ENCODE assay signal across 9 mouse cellular contexts in the genomic region with DNA sequence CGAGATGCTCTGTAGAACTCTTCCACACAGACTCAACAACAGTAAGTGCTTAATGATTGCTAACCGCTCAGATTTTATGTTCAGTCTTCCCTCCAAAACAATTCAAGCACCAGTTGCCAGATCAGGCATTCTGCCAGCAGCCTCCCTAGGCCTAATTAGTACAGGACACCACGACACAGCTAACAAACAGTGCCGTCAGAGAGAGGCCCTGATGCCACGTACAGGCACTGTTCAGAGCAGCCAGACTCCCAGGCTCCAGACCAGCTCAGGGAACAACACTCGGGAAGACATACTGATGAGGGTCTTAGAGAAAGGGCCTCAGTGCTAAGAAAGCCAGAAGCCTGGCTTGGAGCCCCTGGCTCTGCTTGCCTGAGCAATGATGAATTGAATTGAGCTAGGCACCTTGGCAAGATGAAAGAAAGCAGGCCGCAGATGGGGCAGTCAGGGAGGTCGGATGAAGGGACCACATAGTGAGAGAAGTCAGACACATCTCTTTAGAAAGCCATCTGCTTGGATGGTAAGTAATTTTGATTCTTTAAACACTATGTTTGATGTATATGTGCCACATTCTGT. TPM values are rescaled to one million over a fixed set of nuclear protein-coding genes. Genes with fewer than 3 reads are reported as not detected.
DNase-seq lines count a peak whose midpoint lies in the region; ATAC-seq and TF ChIP-seq lines count a peak whose summit lies in the region.
"Had no signal": no experiment of that assay in that cellular context is flagged by ENCODE, and none has a peak within 500 bp of the region (broad histone marks: within the 10 kb centered on the region; RNA-seq: fewer than 3 reads in every experiment).

No protein-coding gene starts in this region.

- no peak overlapping the region for H3K4me2 ChIP-seq in forebrain, postnatal 0 days (ENCODE audit: low read depth)
- H3K4me2 ChIP-seq: heart, embryonic 15.5 days had no signal

- no peak overlapping the region for H3K9ac ChIP-seq in forebrain, postnatal 0 days
- H3K9ac ChIP-seq: heart, embryonic 15.5 days had no signal

- no peaks in the 10 kb centered on the region for H3K9me3 ChIP-seq in forebrain, postnatal 0 days (ENCODE audit: low read length)
- H3K9me3 ChIP-seq: heart, embryonic 15.5 days had no signal

- no peaks in the 10 kb centered on the region for H3K36me3 ChIP-seq in forebrain, postnatal 0 days (ENCODE audit: insufficient read depth)
- H3K36me3 ChIP-seq: heart, embryonic 15.5 days had no signal

- TF ChIP-seq CTCF in forebrain, postnatal 0 days (IDR thresholded peaks at IDR 0.05; ENCODE audit: low read depth): no peak
- TF ChIP-seq CTCF in left cerebral cortex, adult 2 months (IDR thresholded peaks at IDR 0.05): no peak

- intact Hi-C loops in left cerebral cortex, adult 2 months (cut with DNase I): no loop called here

- WGBS in forebrain, postnatal 0 days: 8% methylated on average over 8 of the region's 8 CpGs

- DNase-seq in MN1 (ENCODE audit: low spot score): peak; percentile 86
- peak; percentile 89 for DNase-seq in brain, adult 2 months (ENCODE audit: low read depth, low spot score)
- DNase-seq in forebrain, postnatal 0 days: peak; percentile 86
- DNase-seq in left cerebral cortex, adult 2 months (ENCODE audit: extremely low spot score in 1 of 2, low spot score in 2 of 2): peak; percentile 37 to 56
- peak; percentile 81 for DNase-seq in right cerebral cortex, postnatal 4 days
- no peak for DNase-seq in kidney, postnatal 10 days
- DNase-seq in adrenal gland, postnatal 4 days (ENCODE audit: low spot score in 2 of 2): no peak

- H3K27me3 ChIP-seq in forebrain, postnatal 0 days (ENCODE audit: insufficient read depth, low read length): no peaks in the 10 kb centered on the region

- peak overlapping the region; percentile 47 for H3K27ac ChIP-seq in forebrain, postnatal 0 days (ENCODE audit: low read depth, low read length)
- peak overlapping the region; percentile 25; the same call in 1 of the 2 replicates for H3K27ac ChIP-seq in left cerebral cortex, adult 2 months
- H3K27ac ChIP-seq: heart, embryonic 15.5 days had no signal

- H3K4me1 ChIP-seq in forebrain, postnatal 0 days (ENCODE audit: insufficient read depth): peaks cover 4% of the 10 kb centered on the region; the same call in 1 of the 2 replicates
- H3K4me1 ChIP-seq: heart, embryonic 15.5 days had no signal

- no peak overlapping the region for H3K4me3 ChIP-seq in forebrain, postnatal 0 days (ENCODE audit: low read depth, low read length)
- no peak overlapping the region for H3K4me3 ChIP-seq in left cerebral cortex, adult 2 months
- H3K4me3 ChIP-seq: heart, embryonic 15.5 days had no signal

- ATAC-seq in forebrain, postnatal 0 days: peak; percentile 99
- no peak for ATAC-seq in inflammation-experienced regulatory T-cells, adult 6 months

RNA-seq across cellular contexts. Expression of a gene that starts 22.5 kb away (rescaled TPM):
- 25.6 and 31.8 TPM in 2 replicates for total RNA-seq in forebrain, postnatal 0 days (2014; rRNA removed)
- 12.2 and 15.3 TPM in 2 replicates for polyA plus RNA-seq in forebrain, postnatal 0 days (2015; fragmentation: Nextera tagmentation; extraction: Ambion mirVana)
- 10 to 100 TPM; 20.3 to 44.5 TPM for total RNA-seq in left cerebral cortex, adult 2 months (2021)
- 1 to 10 TPM; 4.2 to 6.6 (median 4.9) TPM for polyA plus RNA-seq in inflammation-experienced regulatory T-cells, adult 6 months (2017; shearing (Covaris generic))
- 10 to 100 TPM; 10.8 to 11.3 TPM for total RNA-seq in adrenal gland, postnatal 4 days (2021)

RNA-seq across cellular contexts. Expression of a gene that starts 42.2 kb away (rescaled TPM):
- total RNA-seq in forebrain, postnatal 0 days (2014; rRNA removed): 41.8 and 52.2 TPM in 2 replicates
- 25.9 and 30.4 TPM in 2 replicates for polyA plus RNA-seq in forebrain, postnatal 0 days (2015; fragmentation: Nextera tagmentation; extraction: Ambion mirVana)
- total RNA-seq in left cerebral cortex, adult 2 months (2021): 10 to 100 TPM; 45.0 to 47.7 TPM
- 10 to 100 TPM; 57.3 to 78.9 (median 61.4) TPM for polyA plus RNA-seq in inflammation-experienced regulatory T-cells, adult 6 months (2017; shearing (Covaris generic))
- 10 to 100 TPM; 75.1 to 78.2 TPM for total RNA-seq in adrenal gland, postnatal 4 days (2021)

Comparison
In these comparisons a context has a peak if more than half of its experiments do, and no peak if none do; other contexts are left out.
1. DNase-seq: peak in MN1 (single experiment), brain, adult 2 months (single experiment), forebrain, postnatal 0 days (single experiment), left cerebral cortex, adult 2 months (2 of 2) and right cerebral cortex, postnatal 4 days (single experiment); none in kidney, postnatal 10 days (single experiment) and adrenal gland, postnatal 4 days (0 of 2).